Mouse (Mus musculus): Measurements from ENCODE around the gene Atg7. TPM values are rescaled to one million over a fixed set of nuclear protein-coding genes. Genes with fewer than 3 reads are reported as not detected.

Atg7 gene
- total RNA-seq, 2 experiments from 2014 or later, result 25.4 to 28.7 TPM

DNA sequence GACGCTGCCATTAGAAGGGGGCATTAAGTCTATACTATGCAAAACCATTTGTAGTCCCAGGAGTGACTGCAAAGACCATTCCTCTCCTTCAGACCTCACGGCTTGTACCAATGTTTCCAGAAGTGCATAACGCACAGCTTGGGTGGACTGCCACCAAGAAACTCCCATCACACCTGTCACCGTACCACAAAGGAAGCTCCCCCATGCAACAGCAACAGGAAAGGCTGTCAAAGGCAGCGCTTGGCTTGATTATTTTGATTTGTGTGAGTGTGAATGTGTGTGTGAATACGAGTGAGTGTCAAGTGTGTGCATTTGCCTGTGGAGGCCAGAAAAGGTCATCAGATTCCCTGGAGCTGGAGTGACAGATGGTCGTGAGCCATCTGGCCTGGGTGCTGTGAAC, 252.3 kb downstream of the Atg7 start:
- no peak for DNase-seq (ENCODE audit: low spot score in 2 of 2)

DNA sequence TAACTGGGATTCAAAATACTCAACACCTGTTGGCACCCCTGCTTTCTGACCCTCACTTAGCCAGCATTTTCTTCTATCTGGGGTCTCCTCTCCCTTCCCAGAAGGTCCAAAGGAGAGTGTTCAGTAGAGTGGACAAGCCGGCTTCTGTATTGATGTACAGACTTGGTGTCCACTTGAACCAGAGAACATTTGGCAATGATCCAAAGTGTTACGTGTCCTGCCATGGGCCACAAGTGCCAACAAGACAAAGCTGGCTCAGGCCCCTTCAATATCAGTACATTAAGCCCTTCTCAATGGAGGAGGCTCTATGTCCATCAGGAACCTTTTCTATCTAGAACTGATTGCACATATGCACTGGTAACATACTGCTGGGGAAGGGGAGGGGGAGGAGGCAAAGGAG, 253.4 kb downstream of the Atg7 start:
- DNase-seq (ENCODE audit: low spot score in 2 of 2), result no peak

DNA sequence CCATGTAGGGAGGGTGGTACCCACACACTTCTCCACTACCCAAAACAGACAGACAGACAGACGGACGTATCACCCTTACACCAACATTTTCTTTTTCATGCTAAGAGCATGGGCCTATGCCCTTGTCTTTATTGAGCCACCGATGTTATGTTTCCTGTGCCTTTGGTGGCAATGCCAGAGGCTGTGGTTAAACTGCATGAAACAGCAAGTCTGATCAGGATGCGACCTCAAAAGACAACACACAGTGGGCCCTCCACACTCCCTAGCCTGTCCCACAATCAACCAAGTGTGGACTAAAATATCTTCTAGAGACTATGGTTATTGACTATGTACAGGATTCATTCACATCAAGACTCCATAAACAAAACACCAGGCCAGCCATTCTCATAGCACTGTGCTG, 256.1 kb downstream of the Atg7 start:
- DNase-seq (ENCODE audit: low spot score in 2 of 2), result no peak

DNA sequence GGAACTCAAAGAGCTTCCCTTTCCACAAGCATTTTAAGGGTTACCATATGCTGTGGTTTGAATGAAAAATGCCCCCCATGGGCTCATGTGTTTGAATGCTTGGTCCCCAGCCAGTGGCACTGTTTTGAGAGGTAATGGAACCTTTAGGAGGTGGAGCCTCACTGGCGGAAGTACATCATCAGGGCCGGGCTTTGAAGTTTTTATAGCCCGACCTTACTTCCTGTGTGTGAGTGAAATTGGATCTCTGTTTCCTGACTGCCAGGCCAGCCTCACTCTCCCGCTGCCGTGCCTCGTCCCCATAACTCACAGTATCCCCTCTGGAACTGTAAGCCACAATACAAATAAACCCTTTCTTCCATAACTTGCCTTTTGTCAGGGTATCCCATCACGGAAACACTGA, 256.8 kb downstream of the Atg7 start:
- DNase-seq (ENCODE audit: low spot score in 2 of 2), result no peak

DNA sequence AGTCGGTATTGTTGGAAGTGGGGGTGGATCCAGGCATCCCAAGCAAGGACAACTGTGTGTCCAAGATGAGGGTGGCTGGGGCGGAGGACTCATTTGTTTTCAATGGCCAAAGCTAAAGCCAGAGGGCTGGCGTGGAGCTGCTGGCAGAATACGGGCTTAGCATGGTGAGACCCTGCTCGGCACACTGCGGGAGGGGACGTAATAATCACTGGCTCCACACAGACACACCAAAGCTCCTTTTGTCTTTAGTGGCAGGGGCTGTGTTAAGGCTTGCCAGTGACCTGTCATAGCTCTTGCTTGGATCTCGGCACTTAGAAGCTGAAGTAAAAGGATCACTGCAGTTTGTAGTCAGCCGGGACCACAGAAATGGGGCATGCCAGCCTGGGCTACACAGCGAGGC, 257.3 kb downstream of the Atg7 start:
- no peak for DNase-seq (ENCODE audit: low spot score in 2 of 2)

DNA sequence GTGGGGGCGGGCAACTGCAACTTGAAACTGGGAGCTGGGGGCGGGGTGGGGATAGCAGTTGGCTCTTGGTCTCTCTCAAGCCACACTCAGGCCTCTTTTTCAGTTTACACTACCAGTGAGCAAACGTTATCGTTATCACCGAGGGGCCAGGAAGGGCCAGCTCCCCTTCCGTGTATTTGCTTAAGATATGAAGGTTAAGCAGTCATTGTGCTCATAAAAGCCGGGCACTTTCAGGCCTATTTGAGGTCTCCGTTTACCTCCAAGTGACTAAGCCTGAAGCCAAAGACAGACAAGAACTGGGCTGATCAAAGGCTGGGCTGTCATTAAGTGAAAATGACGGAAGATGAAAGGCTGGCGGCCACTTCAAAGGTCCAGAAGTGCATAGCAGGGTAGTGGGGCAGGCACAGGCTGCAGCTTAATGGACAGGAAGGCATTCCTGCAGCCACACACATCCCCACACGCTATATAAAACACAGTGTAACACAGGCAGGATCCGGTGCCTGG, 258.5 kb downstream of the Atg7 start:
- DNase-seq (ENCODE audit: low spot score in 2 of 2), result no peak

DNA sequence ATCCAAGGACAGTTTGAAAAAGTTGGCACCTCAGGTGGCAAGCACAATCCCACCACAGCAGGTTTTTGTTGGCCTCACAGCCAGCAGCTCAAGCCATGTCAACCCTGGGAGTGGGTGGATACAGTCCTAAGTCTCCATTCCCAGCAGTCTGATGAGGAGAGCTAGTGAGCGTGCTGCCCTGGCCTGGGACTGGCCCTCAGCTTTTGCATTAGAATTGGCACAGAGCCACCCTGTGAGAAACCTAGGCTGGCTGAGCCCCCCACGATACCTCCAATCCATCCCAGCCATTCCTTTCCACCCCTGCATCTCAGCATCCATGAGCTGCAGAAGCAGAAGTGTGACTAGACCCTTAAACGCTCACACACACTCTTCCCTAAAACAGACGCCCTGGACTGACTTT, 259.0 kb downstream of the Atg7 start:
- no peak for DNase-seq (ENCODE audit: low spot score in 2 of 2)

DNA sequence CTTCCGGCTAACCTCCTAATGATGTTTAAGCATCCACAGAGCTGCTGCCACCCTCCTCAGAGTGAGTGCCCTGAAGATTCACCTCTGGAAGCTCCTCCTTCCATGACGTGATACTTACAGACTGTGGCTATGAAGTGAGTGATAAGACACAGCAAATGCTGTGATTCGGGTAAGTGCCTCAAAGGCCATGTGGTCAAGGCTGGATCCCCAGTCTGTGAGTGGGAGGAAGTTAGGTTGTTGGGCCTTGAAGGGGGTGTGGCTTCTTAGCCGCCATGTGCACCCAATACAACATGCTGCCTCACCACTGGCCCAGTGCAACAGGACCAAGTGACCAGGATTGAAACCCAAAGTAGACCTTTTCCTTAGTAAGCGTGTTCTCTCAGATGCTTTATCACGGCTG, 261.3 kb downstream of the Atg7 start:
- no peak for DNase-seq (ENCODE audit: low spot score in 2 of 2)

DNA sequence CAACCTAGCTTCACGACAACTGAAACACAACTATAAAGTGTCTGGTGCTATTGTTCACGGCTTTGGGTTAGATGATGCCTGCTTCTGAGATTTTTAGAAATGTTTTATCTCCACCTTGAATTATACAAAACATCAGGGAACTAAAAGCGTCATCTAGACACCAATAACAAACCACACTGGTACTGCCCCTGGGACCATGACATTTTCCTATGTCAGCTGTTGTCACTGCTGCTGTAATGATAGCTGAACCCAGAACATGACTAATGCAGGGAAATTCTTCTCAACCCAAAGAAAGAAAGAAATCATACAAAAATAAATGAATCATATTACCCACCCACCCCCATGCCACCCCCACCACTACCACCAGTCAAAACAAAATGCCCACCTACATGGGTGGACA, 261.9 kb downstream of the Atg7 start:
- no peak for DNase-seq (ENCODE audit: low spot score in 2 of 2)

DNA sequence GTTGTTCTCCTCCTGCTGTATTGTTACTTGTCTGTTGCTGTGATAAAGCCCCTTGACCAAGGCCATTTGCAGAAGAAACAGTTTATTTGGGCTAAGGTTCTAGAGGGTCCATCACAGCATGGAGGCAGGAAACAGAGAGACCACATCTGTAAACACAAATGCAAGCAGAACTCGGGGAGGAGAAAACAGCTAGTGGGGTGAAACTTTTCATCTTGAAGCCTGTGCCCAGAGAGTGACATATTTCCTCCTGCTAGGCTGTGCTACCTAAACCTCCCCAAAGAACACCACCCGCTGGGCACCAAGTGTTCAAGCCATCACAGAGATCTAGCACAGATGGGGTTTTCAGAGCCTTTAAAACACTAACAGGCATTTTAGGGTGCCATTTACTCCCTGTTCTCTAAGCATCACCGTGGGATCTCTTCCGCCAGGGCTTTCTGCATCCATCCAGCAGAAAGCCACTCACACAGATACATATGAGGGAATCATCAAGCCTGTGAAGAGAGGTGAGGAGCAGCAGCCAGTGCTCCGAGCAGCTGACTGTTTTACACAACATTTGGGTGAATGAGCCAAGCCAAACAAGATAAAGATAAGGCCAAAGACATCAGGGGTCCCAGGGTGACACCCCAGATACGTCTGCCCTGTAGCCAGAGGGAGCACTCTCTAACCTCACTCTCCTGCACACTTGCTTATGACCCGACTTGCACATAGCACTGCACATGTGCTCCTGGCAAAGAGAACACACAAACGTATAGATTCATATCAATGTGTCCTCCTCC, 262.5 kb downstream of the Atg7 start:
- DNase-seq (ENCODE audit: low spot score in 2 of 2), result no peak

DNA sequence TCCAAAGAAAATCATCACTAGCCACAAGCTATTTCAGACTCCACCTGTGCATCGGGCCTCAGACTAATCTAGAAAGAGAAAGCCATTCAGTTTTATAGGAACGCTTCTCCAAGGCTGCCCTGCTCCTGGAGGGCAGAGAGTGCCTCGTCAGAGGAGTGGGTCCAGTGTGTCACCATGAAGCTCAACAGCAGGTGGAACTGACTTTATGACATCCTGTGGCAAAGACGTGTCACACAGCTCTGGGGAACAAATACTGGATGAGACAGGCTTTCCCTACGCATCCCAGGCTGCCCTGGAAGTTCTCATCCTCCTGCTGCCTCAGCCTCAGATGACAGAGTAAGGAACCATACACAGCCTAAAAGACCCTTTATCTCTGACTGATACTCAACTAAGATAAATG, 263.3 kb downstream of the Atg7 start:
- no peak for DNase-seq (ENCODE audit: low spot score in 2 of 2)

DNA sequence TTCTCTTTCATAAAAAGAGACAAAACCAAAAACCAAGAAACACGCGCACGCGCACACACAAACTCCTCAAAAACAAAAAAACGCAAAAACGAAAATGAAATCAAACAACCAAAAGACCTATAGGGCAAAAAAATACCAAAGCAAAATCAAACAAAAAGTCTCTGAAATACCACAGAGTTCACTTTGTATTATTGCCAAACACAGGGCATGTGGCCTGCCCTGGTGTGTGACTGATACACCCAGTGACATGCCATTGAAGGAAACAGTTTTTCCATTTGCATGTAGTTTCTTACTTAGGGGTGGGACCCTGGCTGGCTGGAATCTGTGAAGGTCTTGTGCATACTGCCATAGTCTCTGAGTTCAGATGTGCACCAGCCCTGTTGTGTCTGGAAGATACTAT, 264.6 kb downstream of the Atg7 start:
- DNase-seq (ENCODE audit: low spot score in 2 of 2), result no peak

DNA sequence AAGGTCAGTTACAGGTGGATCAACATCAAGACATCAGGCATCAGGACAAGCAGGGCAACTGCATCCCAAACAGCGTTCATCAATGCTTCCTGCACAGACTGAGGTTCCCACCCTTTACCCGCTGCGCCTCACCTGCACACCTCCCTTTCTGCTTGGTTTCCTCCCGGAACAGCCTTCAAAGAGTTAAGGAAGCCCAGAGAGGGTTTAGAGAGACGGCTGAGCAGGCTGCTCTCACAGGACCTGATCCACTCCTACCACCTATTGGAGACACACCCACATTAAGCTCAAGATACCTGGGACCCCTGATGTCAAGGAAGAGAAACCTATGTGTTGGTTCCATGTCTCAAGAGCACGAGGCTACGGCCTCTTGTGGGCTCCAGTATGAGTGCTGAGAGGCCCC, 266.9 kb downstream of the Atg7 start:
- DNase-seq (ENCODE audit: low spot score in 2 of 2), result no peak

Other genes starting within 250 kb of the Atg7 start
- gene Hrh1, start 245.2 kb upstream of the Atg7 start, total RNA-seq (2021), result 1 to 10 TPM; 1.2 to 2.1 TPM

Measured in adrenal gland, postnatal 4 days (tissue).